Mouse (Mus musculus) liver, embryonic 14.5 days (tissue): Measurements from ENCODE around the gene Sapcd2.

Experiments
- CTCF ChIP-seq: IDR thresholded peaks from 2 replicates; pipeline ENCODE4 v1.5.1; 2016; ENCODE audit warnings: antibody characterized with exemption, low read depth, control low read depth
- EP300 ChIP-seq: IDR thresholded peaks from 2 replicates; pipeline ENCODE4 v1.6.1; 2016; ENCODE audit warnings: antibody characterized with exemption, low read depth

DNA sequence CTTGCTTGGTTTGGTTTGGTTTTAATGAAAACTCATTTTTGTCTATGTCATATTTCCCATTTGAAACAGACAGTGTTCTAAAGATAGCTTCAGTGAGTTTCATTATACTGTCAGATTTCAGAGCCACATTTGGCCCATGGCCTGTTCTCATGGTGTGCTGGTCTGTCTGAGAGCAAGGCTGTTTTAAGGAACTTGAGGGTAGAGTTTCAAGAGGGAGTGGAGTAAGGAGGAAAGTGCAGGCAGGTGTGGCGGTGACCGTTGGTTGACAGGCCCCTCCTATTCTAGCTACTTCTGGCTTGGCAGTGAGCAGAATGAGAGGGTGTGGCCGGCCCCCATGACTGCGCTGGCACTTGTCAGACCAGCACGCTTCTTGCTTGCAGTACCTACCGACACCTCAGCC lies 33.8 kb upstream of the Sapcd2 start:
- TF ChIP-seq CTCF (no peak), EP300 (no peak)
